Mouse (Mus musculus): ENCODE data around the gene Nudt11. TPM values are rescaled to one million over a fixed set of nuclear protein-coding genes. Genes with fewer than 3 reads are reported as not detected.

Nudt11 gene
- 19.4 TPM for polyA plus RNA-seq (2014; fragmentation: Illumina TruSeq; extraction: RNeasy Lipid Tissue Mini Kit (QIAGEN cat#74804))

GRCm38 (mm10) chrX:6047066-6047935, at the start of gene Nudt11:
Nudt11 (plus strand) TSS chrX:6047453.

GRCm38 (mm10) chrX:6082954-6083680, 35.9 kb downstream of the Nudt11 start, which contains the start of gene AU022751:
AU022751 (minus strand) TSS chrX:6083419.

Other genes starting within 250 kb of the Nudt11 start
- 14.5 TPM for gene AU022751, start 36.0 kb downstream of the Nudt11 start, polyA plus RNA-seq (2014; fragmentation: Illumina TruSeq; extraction: RNeasy Lipid Tissue Mini Kit (QIAGEN cat#74804))
- gene Nudt10, start 125.6 kb downstream of the Nudt11 start, polyA plus RNA-seq (2014; fragmentation: Illumina TruSeq; extraction: RNeasy Lipid Tissue Mini Kit (QIAGEN cat#74804)), result 13.1 TPM